Mouse (Mus musculus) bone marrow, adult 2 months (tissue): ENCODE measurements around the gene Dupd1. TPM values are rescaled to one million over a fixed set of nuclear protein-coding genes. Genes with fewer than 3 reads are reported as not detected.
"Not testable (repeated sequence)": the region's sequence is repeated elsewhere in the genome, so short reads cannot be mapped to it uniquely, and the experiment has no call there.

Experiments used
- H3K27ac ChIP-seq: fragments of 200-500 bp; 2 replicates; pipeline ENCODE4 v1.5.1; 2012; ENCODE audit warnings: low read depth, mild to moderate bottlenecking, control low read depth, inconsistent platforms, low read length; ENCODE audit not compliant: control insufficient read depth, poor library complexity, insufficient read depth
- H3K4me1 ChIP-seq: fragments of 200-500 bp; 2 replicates; pipeline ENCODE4 v1.6.1; 2011; ENCODE audit warnings: low read length; ENCODE audit not compliant: control insufficient read depth, insufficient read depth
- H3K4me3 ChIP-seq: fragments of 200-500 bp; replicated peaks from 2 replicates; pipeline ENCODE3; 2011; ENCODE audit warnings: mild to moderate bottlenecking, low read depth, low read length, control low read depth; ENCODE audit not compliant: control insufficient read depth
- CTCF ChIP-seq: fragments of 200-500 bp; IDR thresholded peaks from 2 replicates; pipeline ENCODE4 v1.5.1; 2011; ENCODE audit warnings: low read length, control low read depth; ENCODE audit not compliant: control insufficient read depth, insufficient read depth
- POLR2A ChIP-seq: fragments of 200-500 bp; IDR thresholded peaks from 2 replicates; pipeline ENCODE4 v1.6.1; 2011; ENCODE audit warnings: low read depth, mild to moderate bottlenecking, control low read depth, low read length, borderline replicate concordance; ENCODE audit not compliant: control insufficient read depth
- WGBS: fragments of 180-500 bp; shearing (Covaris S2); methylation state at CpG from one replicate; pipeline ENCODE4 v1.1.7; 2018; 5-methylcytosine and 5-hydroxymethylcytosine counted together
- polyA plus RNA-seq: library from polyadenylated mRNA; stranded (reverse); fragments of >200 nt; gene quantifications from 2 replicates; pipeline ENCODE4 v1.2.4, GENCODE M21; 2011; ENCODE audit warnings: low replicate concordance; ENCODE audit not compliant: missing spikeins, insufficient read depth, insufficient read length

The Dupd1 gene
- polyA plus RNA-seq, 1 experiment: not detected

GRCm38 (mm10) chr14:21678509-21679285 is 35.7 kb downstream of the Dupd1 start:
- H3K4me3 ChIP-seq: no peak overlapping the region
- H3K4me1 ChIP-seq: peaks cover 1% of the 10 kb centered on the region; the same call in 1 of the 2 replicates
- no peak overlapping the region for H3K27ac ChIP-seq
- no peak for TF ChIP-seq POLR2A
- peak; percentile 81 for TF ChIP-seq CTCF
- 35% methylated on average over 7 of the region's 7 CpGs for WGBS

- no peak for TF ChIP-seq POLR2A
- TF ChIP-seq CTCF: no peak
- no peak overlapping the region for H3K4me3 ChIP-seq
- 70% methylated on average over 2 of the region's 2 CpGs for WGBS
- no peak overlapping the region for H3K27ac ChIP-seq
- peaks cover 1% of the 10 kb centered on the region; the same call in 1 of the 2 replicates for H3K4me1 ChIP-seq
Observed at GRCm38 (mm10) chr14:21676223-21676622, 38.2 kb downstream of the Dupd1 start.

- no peak for TF ChIP-seq CTCF
- no peak for TF ChIP-seq POLR2A
- 28% methylated on average over 5 of the region's 5 CpGs for WGBS
- no peak overlapping the region for H3K4me3 ChIP-seq
- peaks cover 1% of the 10 kb centered on the region; the same call in 1 of the 2 replicates for H3K4me1 ChIP-seq
- H3K27ac ChIP-seq: no peak overlapping the region
Observed at GRCm38 (mm10) chr14:21674471-21674870, 39.9 kb downstream of the Dupd1 start.

- Histone ChIP-seq H3K27ac (no peak overlapping the region), H3K4me1 (no peaks in the 10 kb centered on the region), H3K4me3 (no peak overlapping the region)
- no peak for TF ChIP-seq CTCF
- no peak for TF ChIP-seq POLR2A
- WGBS: 80% methylated on average over 4 of the region's 4 CpGs
Observed at GRCm38 (mm10) chr14:21673100-21673499, 41.3 kb downstream of the Dupd1 start.

- not testable (repeated sequence) for H3K4me1 ChIP-seq, H3K27ac ChIP-seq, H3K4me3 ChIP-seq
- WGBS: 87% methylated on average over 15 of the region's 15 CpGs
Observed at GRCm38 (mm10) chr14:21670422-21671006, 43.9 kb downstream of the Dupd1 start.

GRCm38 (mm10) chr14:21669633-21670421 is 44.5 kb downstream of the Dupd1 start:
- TF ChIP-seq CTCF (no peak), POLR2A (no peak)
- Histone ChIP-seq H3K4me3 (no peak overlapping the region), H3K4me1 (no peaks in the 10 kb centered on the region), H3K27ac (no peak overlapping the region)
- 81% methylated on average over 11 of the region's 11 CpGs for WGBS

GRCm38 (mm10) chr14:21669218-21669617 is 45.2 kb downstream of the Dupd1 start:
- WGBS: 87% methylated on average over 11 of the region's 11 CpGs
- TF ChIP-seq CTCF: no peak
- TF ChIP-seq POLR2A: no peak
- H3K4me1 ChIP-seq: no peaks in the 10 kb centered on the region
- no peak overlapping the region for H3K4me3 ChIP-seq
- H3K27ac ChIP-seq: no peak overlapping the region

GRCm38 (mm10) chr14:21662465-21663142 is 51.8 kb downstream of the Dupd1 start:
- no peak overlapping the region; the same call in 1 of the 2 replicates for H3K27ac ChIP-seq
- no peaks in the 10 kb centered on the region for H3K4me1 ChIP-seq
- WGBS: 54% methylated on average over 8 of the region's 8 CpGs
- TF ChIP-seq POLR2A: no peak
- peak; percentile 49; the same call in 1 of the 2 replicates for TF ChIP-seq CTCF
- no peak overlapping the region for H3K4me3 ChIP-seq
